Mouse (Mus musculus): ENCODE results near the gene Xpnpep3. TPM values are rescaled to one million over a fixed set of nuclear protein-coding genes. Genes with fewer than 3 reads are reported as not detected.
"Not testable (repeated sequence)": the region's sequence is repeated elsewhere in the genome, so short reads cannot be mapped to it uniquely, and the experiment has no call there.

Gene Xpnpep3
- polyA plus RNA-seq, 1 experiment from 2014 or later, result 9.6 TPM

GRCm38 (mm10) chr15:81465016-81465660 lies 65.2 kb downstream of the Xpnpep3 start:
- ATAC-seq (ENCODE audit: insufficient read depth, low FRiP score, low read depth), result no peak

DNA sequence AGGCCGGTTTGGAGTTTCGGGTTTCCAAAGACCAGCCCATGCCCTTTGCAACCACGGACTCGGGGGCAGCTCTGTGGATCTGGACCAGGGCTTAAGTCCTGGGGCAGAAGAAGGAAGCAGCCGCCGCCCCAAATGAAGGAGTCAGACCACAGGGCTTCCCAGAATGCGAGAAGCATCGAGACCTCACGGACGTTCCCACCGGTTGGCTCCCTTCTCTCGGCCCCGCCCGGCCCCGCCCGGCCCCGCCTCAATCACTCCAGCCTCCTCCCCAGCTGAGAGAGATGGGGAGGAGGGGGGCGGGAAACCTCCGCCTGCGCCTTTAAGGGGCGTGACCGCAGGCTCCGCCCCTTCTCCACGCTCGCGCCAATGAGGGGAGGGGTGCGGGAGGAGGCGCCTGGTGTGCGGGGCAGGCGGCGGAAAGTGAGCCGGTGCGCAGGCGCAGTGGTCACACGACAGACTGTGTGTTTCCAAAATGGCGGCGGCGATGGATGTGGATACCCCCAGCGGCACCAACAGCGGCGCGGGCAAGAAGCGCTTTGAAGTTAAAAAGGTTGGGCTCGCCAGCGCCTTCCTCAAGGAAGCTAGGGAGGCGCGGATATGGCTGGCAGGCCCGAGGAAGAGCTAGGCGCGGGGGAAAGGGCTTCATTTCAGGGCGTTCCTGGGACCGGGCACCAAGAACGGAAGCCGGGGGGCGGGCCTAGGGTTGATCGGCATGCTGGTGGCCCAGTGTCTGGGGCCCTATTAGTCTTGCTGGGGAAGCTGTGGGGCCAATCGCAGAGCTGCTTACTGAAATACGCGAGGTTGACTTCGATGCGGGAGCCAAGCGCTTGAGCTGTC lies 66.2 kb downstream of the Xpnpep3 start, which contains the start of gene Rbx1:
TSS of gene Rbx1 (plus strand) at position 396 of the 837 bp plus-strand sequence.
- H3K9ac ChIP-seq, result peak within 1 kb of the TSS; percentile 53; the same call in 1 of the 2 replicates
- H3K36me3 ChIP-seq, result 0 out of 2 replicates have a peak, but pooled peaks cover 7% of the 10 kb centered on the region
- H3K4me3 ChIP-seq (replicated peaks), result peak within 1 kb of the TSS; percentile 67
- H3K4me1 ChIP-seq, result peaks cover 13% of the 10 kb centered on the region
- ATAC-seq (ENCODE audit: insufficient read depth, low FRiP score, low read depth), result peak; percentile 98
- WGBS, result 1% methylated on average over 62 of the region's 62 CpGs
- no peaks in the 10 kb centered on the region for H3K9me3 ChIP-seq
- H3K4me2 ChIP-seq, result peak within 1 kb of the TSS; percentile 78
- H3K27ac ChIP-seq, result peak within 1 kb of the TSS; percentile 92
- no peaks in the 10 kb centered on the region for H3K27me3 ChIP-seq (replicated peaks)

More at GRCm38 (mm10) chr15:81465016-81465660, 65.2 kb downstream of the Xpnpep3 start:
- H3K36me3 ChIP-seq, result 0 out of 2 replicates have a peak, but pooled peaks cover 4% of the 10 kb centered on the region
- peaks cover 13% of the 10 kb centered on the region for H3K4me1 ChIP-seq
- peak overlapping the region; percentile 78 for H3K4me2 ChIP-seq
- no peaks in the 10 kb centered on the region for H3K9me3 ChIP-seq
- H3K9ac ChIP-seq, result peak overlapping the region; percentile 51; the same call in 1 of the 2 replicates
- no peaks in the 10 kb centered on the region for H3K27me3 ChIP-seq (replicated peaks)
- peak overlapping the region; percentile 92 for H3K27ac ChIP-seq
- H3K4me3 ChIP-seq (replicated peaks), result peak overlapping the region; percentile 67
- WGBS, result 71% methylated on average over 12 of the region's 12 CpGs

GRCm38 (mm10) chr15:81466738-81467113 lies 66.8 kb downstream of the Xpnpep3 start:
- Histone ChIP-seq H3K4me3 (replicated peaks) (peak overlapping the region; percentile 67), H3K36me3 (peaks cover 11% of the 10 kb centered on the region; the same call in 1 of the 2 replicates), H3K4me2 (peak overlapping the region; percentile 55), H3K27me3 (replicated peaks) (no peaks in the 10 kb centered on the region), H3K9ac (peak overlapping the region; percentile 53; the same call in 1 of the 2 replicates), H3K27ac (peak overlapping the region; percentile 92), H3K9me3 (no peaks in the 10 kb centered on the region), H3K4me1 (peaks cover 13% of the 10 kb centered on the region)
- WGBS, result 0% methylated on average over 15 of the region's 15 CpGs
- peak; percentile 37 for ATAC-seq (ENCODE audit: insufficient read depth, low FRiP score, low read depth)

GRCm38 (mm10) chr15:81470735-81471134 lies 70.8 kb downstream of the Xpnpep3 start:
- H3K27ac ChIP-seq, result no peak overlapping the region
- peaks cover 44% of the 10 kb centered on the region for H3K36me3 ChIP-seq
- no peak overlapping the region for H3K4me2 ChIP-seq
- H3K4me3 ChIP-seq (replicated peaks), result no peak overlapping the region
- no peak overlapping the region for H3K9ac ChIP-seq
- ATAC-seq (ENCODE audit: insufficient read depth, low FRiP score, low read depth), result no peak
- H3K27me3 ChIP-seq (replicated peaks), result no peaks in the 10 kb centered on the region
- H3K9me3 ChIP-seq, result no peaks in the 10 kb centered on the region
- WGBS, result 79% methylated on average over 8 of the region's 8 CpGs
- peaks cover 6% of the 10 kb centered on the region; the same call in 1 of the 2 replicates for H3K4me1 ChIP-seq

DNA sequence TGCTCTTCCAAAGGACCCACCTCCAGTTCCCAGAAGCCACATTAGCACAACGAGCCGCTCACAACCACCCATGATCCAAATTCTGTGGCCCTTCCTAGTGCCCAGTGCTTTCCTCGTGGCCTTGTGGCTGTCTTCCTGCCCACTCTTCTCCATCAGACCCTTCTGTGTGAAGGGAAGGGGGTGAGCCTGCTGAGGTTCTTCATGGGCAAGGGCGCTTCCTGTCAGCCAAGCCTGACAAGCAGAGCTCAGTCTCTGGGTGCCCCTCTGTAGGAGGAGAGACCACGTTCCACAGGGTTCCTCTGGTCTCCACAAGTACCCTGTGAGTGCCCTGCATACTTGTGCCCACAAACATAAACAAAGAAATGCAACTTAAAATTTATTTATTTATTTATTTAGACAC lies 72.3 kb downstream of the Xpnpep3 start:
- 86% methylated on average over 5 of the region's 5 CpGs for WGBS

DNA sequence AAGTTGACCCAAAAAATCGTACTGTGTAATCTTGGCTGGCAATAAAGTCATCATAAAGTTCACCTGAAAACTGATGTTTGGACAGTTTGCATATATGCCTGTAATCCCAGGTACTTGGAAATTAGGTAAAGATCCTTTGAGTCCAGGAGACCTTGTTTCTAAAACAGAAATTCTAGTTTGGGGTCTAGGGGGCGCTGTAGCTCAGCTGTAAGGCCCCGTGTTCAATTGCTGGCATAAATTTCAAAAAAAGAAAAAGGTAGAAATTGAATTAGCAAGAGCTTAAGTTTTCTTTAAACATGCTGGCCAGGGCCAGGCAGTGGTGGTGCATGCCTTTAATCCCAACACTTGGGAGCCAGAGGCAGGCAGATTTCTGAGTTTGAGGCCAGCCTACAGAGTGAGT lies 75.7 kb downstream of the Xpnpep3 start:
- Histone ChIP-seq H3K36me3 (peaks cover 39% of the 10 kb centered on the region), H3K9me3 (no peaks in the 10 kb centered on the region), H3K27me3 (replicated peaks) (no peaks in the 10 kb centered on the region), H3K4me1 (no peaks in the 10 kb centered on the region), H3K27ac (no peak overlapping the region), H3K4me3 (replicated peaks) (no peak overlapping the region), H3K4me2 (no peak overlapping the region), H3K9ac (no peak overlapping the region)
- 49% methylated on average over 3 of the region's 3 CpGs for WGBS
- ATAC-seq (ENCODE audit: insufficient read depth, low FRiP score, low read depth), result no peak

More for the DNA sequence above, 72.3 kb downstream of the Xpnpep3 start:
- ATAC-seq (ENCODE audit: insufficient read depth, low FRiP score, low read depth), result no peak
- Histone ChIP-seq H3K27ac (no peak overlapping the region), H3K27me3 (replicated peaks) (no peaks in the 10 kb centered on the region), H3K9me3 (no peaks in the 10 kb centered on the region), H3K36me3 (peaks cover 44% of the 10 kb centered on the region), H3K4me2 (no peak overlapping the region), H3K4me3 (replicated peaks) (no peak overlapping the region), H3K9ac (no peak overlapping the region), H3K4me1 (peaks cover 4% of the 10 kb centered on the region; the same call in 1 of the 2 replicates)

- H3K4me1 ChIP-seq, result no peaks in the 10 kb centered on the region
- 2% methylated on average over 2 of the region's 2 CpGs for WGBS
- H3K4me3 ChIP-seq (replicated peaks), result no peak overlapping the region
- H3K27ac ChIP-seq, result no peak overlapping the region
- H3K9me3 ChIP-seq, result no peaks in the 10 kb centered on the region
- H3K27me3 ChIP-seq (replicated peaks), result no peaks in the 10 kb centered on the region
- no peak overlapping the region for H3K4me2 ChIP-seq
- ATAC-seq (ENCODE audit: insufficient read depth, low FRiP score, low read depth), result no peak
- H3K36me3 ChIP-seq, result peaks cover 33% of the 10 kb centered on the region
- no peak overlapping the region for H3K9ac ChIP-seq
These were observed 76.7 kb downstream of the Xpnpep3 start for GRCm38 (mm10) chr15:81476597-81476996.

DNA sequence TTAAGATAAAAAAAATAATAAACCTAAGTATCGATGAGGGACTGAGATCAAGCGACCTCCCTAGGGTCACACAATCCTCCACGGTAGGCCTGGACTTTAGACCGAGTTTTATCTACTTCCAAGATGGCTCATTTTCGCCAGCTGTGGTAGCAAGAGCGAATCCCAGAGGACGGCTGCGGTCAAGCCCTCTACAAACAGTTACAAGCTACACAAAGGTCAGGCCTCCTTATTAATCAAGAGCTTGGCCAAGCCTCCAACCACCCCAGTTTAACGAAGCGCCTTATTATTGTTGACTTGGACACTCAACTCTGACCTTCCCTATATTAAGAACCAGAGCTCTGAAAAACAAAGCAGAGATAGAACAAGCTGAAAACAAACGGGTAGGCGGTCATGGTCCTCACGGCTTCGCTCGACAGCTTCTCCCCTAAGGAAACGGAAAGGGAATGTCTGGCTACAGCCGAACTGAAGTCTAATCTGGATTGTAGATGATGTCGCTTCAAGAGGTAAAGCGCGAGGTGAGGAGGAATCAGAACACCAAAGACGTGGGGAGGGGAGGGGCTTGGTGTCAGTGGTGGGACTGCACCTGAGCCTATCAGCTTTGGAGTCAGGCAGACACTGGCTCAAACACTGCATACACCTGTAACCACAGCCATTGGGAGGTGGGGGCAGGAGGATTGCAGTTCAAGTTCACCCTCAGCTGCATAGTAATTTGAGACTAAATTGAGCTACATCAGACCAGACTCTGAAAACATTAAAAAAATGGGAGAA lies 79.7 kb downstream of the Xpnpep3 start:
- Histone ChIP-seq H3K36me3 (peaks cover 9% of the 10 kb centered on the region), H3K4me3 (replicated peaks) (no peak overlapping the region), H3K4me2 (no peak overlapping the region), H3K4me1 (no peaks in the 10 kb centered on the region), H3K9ac (no peak overlapping the region), H3K27me3 (replicated peaks) (no peaks in the 10 kb centered on the region), H3K27ac (no peak overlapping the region), H3K9me3 (no peaks in the 10 kb centered on the region)
- ATAC-seq (ENCODE audit: insufficient read depth, low FRiP score, low read depth), result no peak
- WGBS, result 55% methylated on average over 21 of the region's 21 CpGs

- not testable (repeated sequence) for H3K9me3 ChIP-seq; H3K4me1 ChIP-seq; H3K9ac ChIP-seq; ATAC-seq (ENCODE audit: insufficient read depth, low FRiP score, low read depth); H3K27me3 ChIP-seq (replicated peaks); H3K4me3 ChIP-seq (replicated peaks); H3K36me3 ChIP-seq; H3K27ac ChIP-seq; H3K4me2 ChIP-seq
- 71% methylated on average over 3 of the region's 3 CpGs for WGBS
These were observed 80.3 kb downstream of the Xpnpep3 start for GRCm38 (mm10) chr15:81480284-81480683.

- H3K27me3 ChIP-seq (replicated peaks), result no peaks in the 10 kb centered on the region
- no peak overlapping the region for H3K9ac ChIP-seq
- no peaks in the 10 kb centered on the region for H3K36me3 ChIP-seq
- H3K9me3 ChIP-seq, result no peaks in the 10 kb centered on the region
- H3K4me3 ChIP-seq (replicated peaks), result peak overlapping the region; percentile 35
- peak; percentile 74 for ATAC-seq (ENCODE audit: insufficient read depth, low FRiP score, low read depth)
- WGBS, result 9% methylated on average over 13 of the region's 13 CpGs
- peak overlapping the region; percentile 60 for H3K4me2 ChIP-seq
- no peak overlapping the region for H3K27ac ChIP-seq
- no peaks in the 10 kb centered on the region for H3K4me1 ChIP-seq
These were observed 81.0 kb downstream of the Xpnpep3 start for GRCm38 (mm10) chr15:81480977-81481379.

DNA sequence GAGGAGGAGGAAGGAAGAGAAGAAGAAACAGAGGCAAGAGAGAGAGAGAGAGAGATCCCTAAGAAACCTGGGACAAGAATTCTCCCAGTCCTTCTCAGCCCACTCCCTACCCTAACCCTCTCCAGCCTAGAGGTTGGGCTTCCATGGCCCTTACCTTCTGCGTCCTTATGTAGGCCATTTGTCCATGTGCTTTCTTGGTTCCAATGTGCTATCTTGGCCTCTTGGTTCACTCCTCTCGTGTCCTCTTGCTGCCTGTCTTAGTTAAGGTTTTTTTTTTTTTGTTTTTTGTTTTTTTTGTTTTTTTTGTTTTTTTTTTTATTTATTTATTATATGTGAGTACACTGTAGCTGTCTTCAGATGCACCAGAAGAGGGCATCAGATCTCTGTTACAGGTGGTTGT lies 83.0 kb downstream of the Xpnpep3 start:
- no peak for ATAC-seq (ENCODE audit: insufficient read depth, low FRiP score, low read depth)
- Histone ChIP-seq H3K4me2 (no peak overlapping the region), H3K4me3 (replicated peaks) (no peak overlapping the region), H3K9ac (no peak overlapping the region), H3K27me3 (replicated peaks) (no peaks in the 10 kb centered on the region), H3K9me3 (no peaks in the 10 kb centered on the region), H3K36me3 (no peaks in the 10 kb centered on the region), H3K4me1 (no peaks in the 10 kb centered on the region), H3K27ac (no peak overlapping the region)
- 76% methylated on average over 2 of the region's 2 CpGs for whole genome bisulfite sequencing
